Mouse (Mus musculus): ENCODE results near the gene Edem2.
A peak's percentile ranks its signal among the peaks of the same experiment; 100 is the strongest.

Gene Edem2

DNA sequence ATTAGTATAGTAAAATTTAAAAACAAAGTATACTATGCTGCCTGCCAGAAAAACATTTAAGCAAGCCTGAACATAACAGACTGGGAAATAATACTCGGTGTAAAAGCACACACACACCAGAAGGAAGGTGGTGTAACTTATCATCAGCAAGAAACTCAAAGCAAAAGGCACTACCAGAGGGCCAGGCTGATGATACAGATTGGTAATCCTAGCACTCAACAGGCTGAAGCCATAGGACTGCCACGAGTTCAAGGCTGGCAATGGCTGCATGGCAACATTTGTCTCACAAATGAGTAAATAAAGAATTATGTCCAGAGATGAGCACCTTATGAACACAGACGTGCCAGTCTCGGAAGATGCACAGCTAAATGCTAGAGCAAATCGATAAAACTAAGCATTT is 45.5 kb downstream of the Edem2 start:
- no peak for DNase-seq

DNA sequence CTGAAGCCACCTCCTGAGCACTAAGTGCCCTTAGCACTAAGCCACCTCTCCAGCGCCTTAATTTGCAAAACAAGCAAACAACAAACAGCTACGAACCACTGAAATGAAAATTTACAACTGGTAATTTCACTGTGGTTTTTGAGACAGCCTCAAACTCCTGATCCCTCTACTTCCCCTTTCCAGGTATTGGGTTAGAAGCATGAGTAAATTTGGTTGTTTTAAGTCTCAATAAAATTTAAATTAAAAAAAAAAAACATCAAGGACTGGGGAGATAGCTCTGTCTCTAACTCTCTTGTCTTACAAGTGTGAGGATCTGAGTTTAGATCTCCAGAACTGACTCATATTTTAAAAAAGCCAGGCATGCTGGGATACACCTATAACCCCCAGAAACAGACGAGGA is 46.1 kb downstream of the Edem2 start:
- no peak for DNase-seq

DNA sequence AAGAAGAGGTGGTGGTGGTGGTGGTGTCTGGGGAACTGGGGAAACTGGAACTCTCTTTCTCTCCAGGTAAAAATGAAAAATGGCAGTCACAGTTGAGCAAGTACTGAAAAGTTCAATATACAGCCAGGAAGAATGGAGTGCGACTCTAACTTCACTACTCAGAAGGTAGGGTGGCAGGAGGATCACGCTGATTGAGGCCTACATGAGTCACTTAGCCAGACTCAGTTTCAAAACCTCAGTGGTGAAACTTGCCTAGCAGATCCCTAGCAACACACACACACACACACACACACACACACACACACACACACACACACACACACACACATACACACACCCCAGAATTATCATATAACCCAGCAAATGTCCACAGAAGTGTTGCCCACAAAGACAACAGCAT is 47.4 kb downstream of the Edem2 start:
- DNase-seq: no peak

DNA sequence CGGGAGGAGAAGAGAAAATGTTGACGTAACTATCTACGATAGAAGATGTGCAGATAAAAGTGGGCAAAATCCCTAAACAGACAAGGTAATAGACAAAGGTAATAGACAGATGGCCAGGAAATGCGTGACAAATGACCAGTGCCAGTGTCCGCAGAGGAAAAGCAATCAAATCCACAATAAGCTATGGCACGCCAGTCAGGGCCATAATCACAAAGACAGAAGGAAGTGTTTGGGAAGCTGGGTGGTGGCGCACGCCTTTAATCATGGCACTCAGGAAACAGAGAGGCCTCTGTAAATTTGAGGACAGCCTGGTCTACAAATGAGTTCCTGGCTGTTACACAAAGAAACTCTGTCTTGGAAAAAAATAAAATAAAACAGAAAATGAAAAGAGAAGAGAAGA is 48.1 kb downstream of the Edem2 start:
- DNase-seq: no peak

DNA sequence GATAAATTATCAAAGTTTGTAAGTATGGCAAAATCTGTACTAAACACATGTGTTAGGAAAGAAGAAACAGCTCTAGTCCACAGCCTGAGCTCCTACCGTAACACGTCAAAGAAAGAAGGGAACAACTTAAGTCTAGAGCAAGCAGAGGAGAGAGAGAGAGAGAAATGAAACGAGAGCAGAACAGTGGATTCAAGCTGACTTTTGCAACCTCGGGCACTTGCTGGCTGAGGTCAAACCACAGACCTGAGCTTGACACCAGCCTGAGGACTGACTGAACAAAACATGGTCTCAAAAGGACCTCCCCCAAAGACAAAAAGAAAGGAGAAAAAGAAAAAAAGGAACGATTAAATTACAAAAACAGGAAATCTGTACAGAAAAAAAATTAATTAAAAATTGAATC is 48.7 kb downstream of the Edem2 start:
- DNase-seq: no peak

DNA sequence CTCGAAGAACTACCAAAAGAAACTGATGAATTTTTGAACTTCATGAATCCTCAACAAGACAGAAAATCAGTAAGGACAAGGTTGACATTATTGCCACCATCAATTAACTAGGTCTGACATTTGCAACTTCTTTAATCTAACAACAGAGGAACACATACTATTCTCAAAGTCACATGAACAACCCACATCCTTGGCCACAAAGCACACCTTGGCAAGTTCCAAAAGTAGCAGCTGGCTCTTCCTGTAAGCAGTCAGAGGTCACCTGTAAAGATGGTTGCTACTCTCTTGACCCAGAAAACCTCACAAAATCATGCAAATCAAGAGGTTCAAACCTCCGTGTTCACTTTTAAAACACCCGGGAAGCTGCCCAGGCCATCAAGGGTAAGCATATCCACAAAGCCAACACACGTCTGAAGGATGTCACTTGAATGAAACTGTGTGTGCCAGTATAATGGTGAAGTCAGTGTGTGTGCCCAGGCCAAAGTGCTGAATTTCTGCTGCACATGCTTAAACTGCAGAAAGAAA is 49.6 kb downstream of the Edem2 start:
- no peak for DNase-seq

DNA sequence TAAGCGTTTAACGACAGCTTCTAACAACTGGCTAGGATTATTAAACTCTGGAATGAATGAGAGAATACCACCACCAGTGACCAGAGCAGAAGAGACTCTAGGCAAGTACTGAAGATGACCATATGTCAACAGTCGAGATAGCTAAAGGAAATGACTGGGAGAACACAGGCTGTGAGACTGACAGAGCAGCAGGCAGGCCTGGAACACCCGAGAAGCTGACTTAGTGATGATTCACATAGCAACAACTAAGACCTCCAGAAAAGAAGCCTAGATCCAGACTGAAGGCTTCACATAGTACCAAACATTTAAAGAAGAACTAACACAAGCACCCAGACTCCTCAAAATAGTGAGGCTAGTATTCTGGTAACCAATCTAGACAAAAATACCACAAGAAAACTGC is 54.2 kb downstream of the Edem2 start:
- no peak for DNase-seq

DNA sequence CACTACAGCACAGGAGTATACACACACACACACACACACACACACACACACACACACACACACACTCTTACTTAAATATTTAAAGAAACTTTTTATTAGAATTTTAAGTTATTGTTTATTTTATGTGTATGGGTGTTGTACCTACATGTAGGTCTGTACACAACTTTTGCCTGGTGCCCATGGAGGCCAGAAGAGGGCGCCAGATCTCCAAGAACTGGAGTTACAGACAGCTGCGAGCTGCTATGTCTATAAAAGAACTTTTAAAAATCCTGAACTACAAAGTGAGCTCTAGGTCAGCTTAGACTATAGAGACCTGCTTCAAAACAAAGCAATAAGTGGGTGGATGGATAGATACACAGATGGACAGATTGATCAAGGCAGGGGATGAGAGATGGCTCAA is 55.7 kb downstream of the Edem2 start:
- DNase-seq: peak; percentile 76

DNA sequence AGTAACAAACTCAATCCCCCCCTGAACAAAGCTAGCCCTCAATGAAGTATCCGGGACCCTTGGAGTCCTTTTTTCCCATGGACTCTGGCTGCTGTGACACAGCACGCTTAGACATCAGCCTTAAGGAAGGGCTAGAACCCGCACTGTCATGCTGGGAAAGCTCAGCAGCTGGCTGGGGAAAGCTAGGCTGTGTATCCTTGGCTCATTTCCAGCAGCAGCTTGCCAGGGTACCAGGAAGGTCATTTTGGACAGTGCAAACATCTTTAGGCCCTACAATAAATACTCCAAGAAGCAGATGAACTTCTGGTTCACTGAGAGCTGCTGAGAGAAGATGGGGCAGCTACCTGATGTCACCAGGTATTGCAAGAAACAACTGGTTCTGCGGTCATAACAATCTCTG is 58.0 kb downstream of the Edem2 start:
- no peak for DNase-seq

DNA sequence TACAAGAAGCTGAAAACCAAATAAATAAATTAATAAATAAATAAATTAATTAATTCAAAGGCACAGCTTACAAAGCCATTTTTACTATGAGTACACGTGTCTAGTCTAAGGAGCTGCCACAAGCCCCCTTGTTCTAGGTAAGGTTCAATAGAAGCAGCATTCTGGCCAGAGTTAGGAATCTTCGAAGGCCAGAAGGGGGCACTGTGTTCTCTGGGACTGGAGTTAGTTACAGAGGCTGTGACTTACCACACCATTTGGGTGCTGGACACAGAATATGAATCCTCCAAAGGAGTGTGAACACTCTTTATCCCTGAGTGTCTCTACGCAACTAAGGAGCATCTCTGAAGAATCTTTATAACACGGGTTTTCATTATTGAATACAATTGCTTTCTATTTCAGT is 60.8 kb downstream of the Edem2 start:
- no peak for DNase-seq

DNA sequence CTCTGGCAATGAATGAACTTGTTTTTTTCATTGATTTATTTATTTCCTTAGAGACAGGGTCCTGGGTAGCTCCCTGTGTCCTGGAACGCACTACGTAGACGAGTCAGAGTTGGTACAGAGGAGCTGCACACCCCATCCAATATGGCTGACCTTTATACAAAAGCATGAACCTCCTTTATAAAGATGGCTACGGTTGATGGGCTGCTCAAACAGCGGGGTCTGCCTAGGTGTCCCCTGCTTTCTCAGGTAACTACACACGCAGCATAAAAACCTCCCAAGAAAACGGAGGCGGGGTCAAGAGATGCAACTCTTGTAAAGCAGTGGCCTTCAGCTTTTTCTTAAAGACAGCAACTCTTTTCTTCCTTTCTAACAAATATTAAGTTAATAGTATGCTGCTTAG is 61.4 kb downstream of the Edem2 start:
- no peak for DNase-seq

DNA sequence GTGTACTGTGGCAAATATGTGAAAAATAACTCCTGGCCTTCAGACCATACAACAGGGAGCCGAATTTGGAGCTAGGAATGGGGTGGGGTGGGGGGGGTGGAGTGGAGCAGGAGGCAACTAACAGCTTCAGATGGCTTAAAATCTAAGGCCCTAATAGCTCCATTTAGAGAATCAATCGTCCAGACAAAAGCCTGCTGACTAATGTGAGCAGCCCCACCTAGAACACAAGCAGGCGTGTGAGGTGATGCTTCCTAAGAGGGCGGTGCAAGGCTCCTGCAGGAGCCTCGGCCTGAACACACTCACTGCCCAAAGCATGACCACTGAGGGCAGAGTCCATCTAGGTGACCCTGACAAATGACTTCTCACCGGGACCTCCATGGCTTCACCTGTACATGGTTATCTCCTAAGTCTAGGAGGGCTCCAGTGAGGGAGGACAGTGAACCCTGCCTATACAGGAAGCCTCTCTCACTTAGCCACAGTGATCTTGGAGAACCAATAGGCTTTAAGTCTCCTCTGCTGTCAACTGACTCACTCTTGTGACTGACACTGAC is 65.3 kb downstream of the Edem2 start:
- DNase-seq: no peak

DNA sequence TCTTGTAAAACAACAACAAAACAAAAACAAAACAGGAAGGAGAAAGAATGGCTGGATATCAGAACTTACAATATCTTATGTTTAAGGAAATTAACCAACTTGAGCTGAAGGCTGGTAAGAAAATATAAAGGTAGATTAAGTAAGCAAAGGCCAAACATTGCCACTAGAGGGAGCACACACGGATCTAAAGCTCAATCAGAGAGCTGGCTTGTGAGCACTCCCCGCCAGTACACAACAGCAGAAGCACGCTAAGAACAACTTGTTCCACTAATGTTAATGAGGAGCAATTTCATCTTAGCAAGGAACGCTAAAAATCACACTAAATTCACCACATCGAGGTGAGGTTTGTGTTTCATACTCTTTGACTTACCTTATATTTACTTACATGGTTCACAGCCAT is 66.2 kb downstream of the Edem2 start:
- DNase-seq: peak; percentile 79

DNA sequence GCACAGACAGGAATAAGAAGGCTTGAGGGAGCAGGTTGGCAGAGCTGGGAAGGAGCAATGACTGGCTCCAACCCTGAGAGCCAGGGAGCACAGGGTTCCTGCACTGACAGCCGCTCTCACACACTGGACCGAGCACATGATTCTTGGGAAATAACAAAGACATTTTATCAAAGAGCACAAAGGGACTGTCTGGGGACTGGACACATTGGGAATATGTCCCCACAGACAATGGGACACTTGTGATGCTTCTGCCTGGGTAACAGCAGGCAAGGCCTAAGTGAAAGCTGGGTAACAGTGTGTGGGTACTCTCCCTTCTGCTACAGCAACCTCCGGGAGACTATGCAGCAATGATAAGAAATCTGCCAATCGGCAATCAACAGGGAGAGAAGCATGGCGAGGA is 66.9 kb downstream of the Edem2 start:
- no peak for DNase-seq

DNA sequence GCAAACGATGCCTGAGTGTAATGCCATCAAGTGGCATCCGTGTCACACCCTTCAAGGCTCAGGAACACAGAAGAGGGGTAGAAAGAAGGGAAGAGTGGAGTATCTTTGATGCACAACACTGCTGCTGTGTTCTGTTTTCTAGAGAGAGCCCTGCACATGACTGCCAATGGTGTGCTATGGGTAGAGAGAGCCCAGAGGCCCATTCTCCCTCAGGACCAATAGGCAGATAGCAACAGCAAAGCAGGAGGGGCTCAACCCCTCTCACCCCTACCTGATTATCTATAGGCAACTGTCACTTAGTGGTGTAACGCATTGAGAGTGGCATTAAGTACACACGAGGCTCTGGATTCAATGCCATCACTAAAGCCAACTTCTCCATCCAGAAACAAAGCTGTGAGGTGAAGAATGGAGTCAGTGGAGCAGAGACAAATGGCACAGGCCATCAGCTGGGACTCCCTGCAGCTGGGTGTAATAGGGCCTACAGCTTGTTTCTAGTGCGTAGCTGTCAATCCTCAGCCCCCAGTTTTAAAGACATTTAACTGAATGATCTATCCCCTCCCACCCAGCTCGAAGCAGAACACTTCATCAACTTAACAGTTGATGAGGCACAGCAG is 73.4 kb downstream of the Edem2 start:
- no peak for DNase-seq

DNA sequence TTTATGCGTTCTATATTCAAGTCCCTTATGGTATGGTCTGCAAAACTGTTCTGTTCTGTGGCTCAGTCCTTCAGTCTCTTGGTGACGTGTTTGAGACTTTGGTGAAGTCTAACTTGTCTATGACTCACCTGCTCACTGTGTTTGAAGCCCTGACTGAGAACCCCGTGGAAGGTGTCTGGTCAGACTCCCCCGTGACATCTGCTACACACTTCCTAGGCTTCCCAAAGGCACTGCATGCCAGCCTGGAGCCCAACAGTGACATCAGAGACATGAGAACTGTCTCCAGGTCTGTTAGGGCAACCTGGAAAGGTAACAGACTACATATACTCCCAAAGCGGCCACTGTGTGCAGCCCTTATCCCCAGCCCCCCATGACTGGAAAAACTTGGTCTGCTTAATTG is 76.7 kb downstream of the Edem2 start:
- DNase-seq: no peak

All from cerebellum, adult 9-10 months (tissue).